Mouse (Mus musculus): Measurements from ENCODE around the gene Ybx3.

Ybx3 gene

GRCm38 (mm10) chr6:131388040-131389021 is at the start of gene Ybx3:
TSS of gene Ybx3 (minus strand) at chr6:131388476.
- DNase-seq (ENCODE audit: low spot score): peak; percentile 88

GRCm38 (mm10) chr6:131436626-131437025 is 48.4 kb upstream of the Ybx3 start:
- no peak for DNase-seq (ENCODE audit: low spot score)

GRCm38 (mm10) chr6:131434088-131434487 is 45.8 kb upstream of the Ybx3 start:
- DNase-seq (ENCODE audit: low spot score): peak; percentile 2

GRCm38 (mm10) chr6:131433153-131434048 is 45.1 kb upstream of the Ybx3 start:
- DNase-seq (ENCODE audit: low spot score): peak; percentile 41

GRCm38 (mm10) chr6:131421572-131421971 is 33.3 kb upstream of the Ybx3 start:
- DNase-seq (ENCODE audit: low spot score): peak; percentile 32

GRCm38 (mm10) chr6:131419614-131420013 is 31.3 kb upstream of the Ybx3 start:
- no peak for DNase-seq (ENCODE audit: low spot score)

- peak; percentile 44 for DNase-seq (ENCODE audit: low spot score)
Measured at GRCm38 (mm10) chr6:131418770-131419169, 30.5 kb upstream of the Ybx3 start.

- no peak for DNase-seq (ENCODE audit: low spot score)
Measured at GRCm38 (mm10) chr6:131411116-131411843, 23.0 kb upstream of the Ybx3 start.

GRCm38 (mm10) chr6:131406957-131407356 is 18.7 kb upstream of the Ybx3 start:
- DNase-seq (ENCODE audit: low spot score): no peak

GRCm38 (mm10) chr6:131405896-131406295 is 17.6 kb upstream of the Ybx3 start:
- DNase-seq (ENCODE audit: low spot score): no peak

GRCm38 (mm10) chr6:131405174-131405573 is 16.9 kb upstream of the Ybx3 start:
- DNase-seq (ENCODE audit: low spot score): no peak

- no peak for DNase-seq (ENCODE audit: low spot score)
Measured at GRCm38 (mm10) chr6:131404260-131404659, 16.0 kb upstream of the Ybx3 start.

- DNase-seq (ENCODE audit: low spot score): no peak
Measured at GRCm38 (mm10) chr6:131403036-131403435, 14.8 kb upstream of the Ybx3 start.

GRCm38 (mm10) chr6:131402606-131403005 is 14.3 kb upstream of the Ybx3 start:
- no peak for DNase-seq (ENCODE audit: low spot score)

GRCm38 (mm10) chr6:131401259-131401658 is 13.0 kb upstream of the Ybx3 start:
- DNase-seq (ENCODE audit: low spot score): no peak

GRCm38 (mm10) chr6:131396650-131397049 is 8.4 kb upstream of the Ybx3 start:
- DNase-seq (ENCODE audit: low spot score): no peak

GRCm38 (mm10) chr6:131393873-131394660 is 5.8 kb upstream of the Ybx3 start:
- DNase-seq (ENCODE audit: low spot score): no peak

- peak; percentile 62 for DNase-seq (ENCODE audit: low spot score)
Measured at GRCm38 (mm10) chr6:131387221-131388039, 846 bp downstream of the Ybx3 start.

GRCm38 (mm10) chr6:131386416-131387019 is 1.8 kb downstream of the Ybx3 start:
- DNase-seq (ENCODE audit: low spot score): no peak

GRCm38 (mm10) chr6:131385469-131385868 is 2.8 kb downstream of the Ybx3 start:
- DNase-seq (ENCODE audit: low spot score): no peak

Data from embryo, embryonic 10.5 days (tissue).